9 mouse cellular contexts compared by ENCODE assay signal in genomic region chr11:22225619-22226018, GRCm38 (mm10).
DNase-seq lines count a peak whose midpoint lies in the region; ATAC-seq and TF ChIP-seq lines count a peak whose summit lies in the region.
"Had no signal": no experiment of that assay in that cellular context is flagged by ENCODE, and none has a peak within 500 bp of the region (broad histone marks: within the 10 kb centered on the region; RNA-seq: fewer than 3 reads in every experiment).

No protein-coding gene starts in this region.

- no peaks in the 10 kb centered on the region for H3K4me1 ChIP-seq in G1E (ENCODE audit: insufficient read depth, low read depth, low read length)
- H3K4me1 ChIP-seq: neural tube, embryonic 15.5 days had no signal

- no peaks in the 10 kb centered on the region for H3K9me3 ChIP-seq in G1E (replicated peaks)
- H3K9me3 ChIP-seq: neural tube, embryonic 15.5 days had no signal

- peak; percentile 99 for TF ChIP-seq CTCF in layer of hippocampus, adult 2 months (conservative IDR thresholded peaks at IDR 0.05)
- TF ChIP-seq CTCF in G1E (IDR thresholded peaks at IDR 0.05; ENCODE audit: low read depth, low read length), result 0 out of 2 replicates have a peak, but pooled peaks have one; percentile 12

- no peak for ATAC-seq in G1E (ENCODE audit: extremely low read depth, insufficient number of reproducible peaks, low FRiP score, poor library complexity, severe bottlenecking)

- H3K4me3 ChIP-seq in layer of hippocampus, adult 2 months, result no peak overlapping the region
- H3K4me3 ChIP-seq in G1E (ENCODE audit: low read depth, low read length), result no peak overlapping the region
- H3K4me3 ChIP-seq: neural tube, embryonic 15.5 days had no signal

- H3K27ac ChIP-seq in layer of hippocampus, adult 2 months, result no peak overlapping the region
- H3K27ac ChIP-seq: neural tube, embryonic 15.5 days had no signal

- no peaks in the 10 kb centered on the region for H3K36me3 ChIP-seq in G1E (replicated peaks)

- WGBS in large intestine, adult 2 months, result 41% methylated on average over 2 of the region's 2 CpGs

- no peaks in the 10 kb centered on the region for H3K27me3 ChIP-seq in G1E (ENCODE audit: insufficient read depth, low read length)
- H3K27me3 ChIP-seq: neural tube, embryonic 15.5 days had no signal

- peak; percentile 17 to 37 for DNase-seq in cerebellum, adult 18-20 months
- no peak for DNase-seq in cerebellum, adult 9-11 months
- peak in 1 of 2 experiments; percentile 49 for DNase-seq in layer of hippocampus, adult 2 months (ENCODE audit: low spot score in 2 of 2)
- no peak for DNase-seq in layer of hippocampus, adult 9-11 months
- peak; percentile 2 for DNase-seq in G1E (ENCODE audit: low spot score)
- peak; percentile 25 for DNase-seq in large intestine, adult 2 months (ENCODE audit: low read depth, low spot score)
- no peak for DNase-seq in spleen, postnatal 36 days (ENCODE audit: low spot score in 2 of 2)
- no peak for DNase-seq in frontal cortex, postnatal 36 days (ENCODE audit: low spot score in 2 of 2)

Comparison
In these comparisons a context has a peak if more than half of its experiments do, and no peak if none do; other contexts are left out.
1. DNase-seq: peak in cerebellum, adult 18-20 months (2 of 2), G1E (single experiment) and large intestine, adult 2 months (single experiment); none in cerebellum, adult 9-11 months (single experiment), layer of hippocampus, adult 9-11 months (single experiment), spleen, postnatal 36 days (0 of 2) and frontal cortex, postnatal 36 days (0 of 2).